ENCODE assay signal across 8 mouse cellular contexts in the genomic region with DNA sequence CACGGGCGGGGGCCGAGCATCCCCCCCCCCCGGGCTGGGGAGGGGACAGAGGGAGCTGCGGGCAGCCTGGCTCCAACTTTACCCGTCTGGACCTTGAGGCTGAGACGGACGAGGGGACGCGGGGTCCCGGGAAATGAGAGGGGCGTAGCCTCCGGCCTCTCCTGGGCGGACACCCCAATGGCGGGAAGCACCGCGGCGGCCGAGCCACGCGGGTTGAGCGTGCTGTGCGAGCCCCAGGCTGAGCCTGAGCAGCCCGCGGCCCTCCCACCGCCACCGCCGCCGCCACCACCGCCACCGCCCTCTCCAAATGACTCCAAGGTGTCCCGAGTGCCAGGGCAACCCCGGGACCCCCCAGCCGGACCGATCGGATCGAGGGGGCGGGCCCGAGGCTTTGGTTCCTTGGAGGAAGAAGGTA. TPM values are rescaled to one million over a fixed set of nuclear protein-coding genes. Genes with fewer than 3 reads are reported as not detected.
DNase-seq lines count a peak whose midpoint lies in the region; ATAC-seq and TF ChIP-seq lines count a peak whose summit lies in the region.

No protein-coding gene starts in this region.

- H3K9me3 ChIP-seq in heart, embryonic 12.5 days (replicated peaks): no peaks in the 10 kb centered on the region
- H3K9me3 ChIP-seq in ES-Bruce4 (replicated peaks; ENCODE audit: control insufficient read depth, insufficient read depth, low read length, poor library complexity, severe bottlenecking): no peaks in the 10 kb centered on the region
- no peaks in the 10 kb centered on the region for H3K9me3 ChIP-seq in embryonic facial prominence, embryonic 13.5 days
- H3K9me3 ChIP-seq in kidney, embryonic 16.5 days (ENCODE audit: low read length): no peaks in the 10 kb centered on the region
- no peaks in the 10 kb centered on the region for H3K9me3 ChIP-seq in midbrain, embryonic 13.5 days

- peaks cover 7% of the 10 kb centered on the region; the same call in 1 of the 2 replicates for H3K4me1 ChIP-seq in heart, embryonic 12.5 days (replicated peaks)
- no peaks in the 10 kb centered on the region for H3K4me1 ChIP-seq in ES-Bruce4 (ENCODE audit: control insufficient read depth, insufficient read depth, low read length)
- H3K4me1 ChIP-seq in embryonic facial prominence, embryonic 13.5 days: peaks cover 7% of the 10 kb centered on the region
- H3K4me1 ChIP-seq in kidney, embryonic 16.5 days (ENCODE audit: insufficient read depth, low read length): peaks cover 10% of the 10 kb centered on the region
- H3K4me1 ChIP-seq in midbrain, embryonic 13.5 days (replicated peaks): peaks cover 21% of the 10 kb centered on the region

- H3K27me3 ChIP-seq in heart, embryonic 12.5 days (replicated peaks): no peaks in the 10 kb centered on the region
- H3K27me3 ChIP-seq in ES-Bruce4 (ENCODE audit: control insufficient read depth, insufficient read depth, low read length, poor library complexity, severe bottlenecking): no peaks in the 10 kb centered on the region
- no peaks in the 10 kb centered on the region for H3K27me3 ChIP-seq in embryonic facial prominence, embryonic 13.5 days
- H3K27me3 ChIP-seq in kidney, embryonic 16.5 days (ENCODE audit: insufficient read depth, low read length): no peaks in the 10 kb centered on the region
- no peaks in the 10 kb centered on the region for H3K27me3 ChIP-seq in midbrain, embryonic 13.5 days

- intact Hi-C loops in gastrocnemius, postnatal 14 days (cut with DNase I; ENCODE audit: low total_unique reads): no loop called here

- peaks cover 9% of the 10 kb centered on the region; the same call in 1 of the 2 replicates for H3K36me3 ChIP-seq in heart, embryonic 12.5 days
- H3K36me3 ChIP-seq in ES-Bruce4 (ENCODE audit: control insufficient read depth, insufficient read depth, low read length, poor library complexity, severe bottlenecking): peaks cover 10% of the 10 kb centered on the region
- 0 out of 2 replicates have a peak, but pooled peaks cover 6% of the 10 kb centered on the region for H3K36me3 ChIP-seq in embryonic facial prominence, embryonic 13.5 days
- H3K36me3 ChIP-seq in kidney, embryonic 16.5 days (ENCODE audit: insufficient read depth, low read length): no peaks in the 10 kb centered on the region; the same call in 1 of the 2 replicates
- 0 out of 2 replicates have a peak, but pooled peaks cover 3% of the 10 kb centered on the region for H3K36me3 ChIP-seq in midbrain, embryonic 13.5 days

- no peak for TF ChIP-seq EP300 in ES-Bruce4 (IDR thresholded peaks at IDR 0.05; ENCODE audit: insufficient read depth, low read depth, low read length)

- no peak for TF ChIP-seq POLR2A in ES-Bruce4 (IDR thresholded peaks at IDR 0.05; ENCODE audit: insufficient read depth, low read length)

- H3K4me3 ChIP-seq in heart, embryonic 12.5 days: peak overlapping the region; percentile 92
- H3K4me3 ChIP-seq in ES-Bruce4 (ENCODE audit: low read depth, low read length): peak overlapping the region; percentile 68
- peak overlapping the region; percentile 93 for H3K4me3 ChIP-seq in embryonic facial prominence, embryonic 13.5 days
- peak overlapping the region; percentile 97 for H3K4me3 ChIP-seq in kidney, embryonic 16.5 days (ENCODE audit: low read length)
- H3K4me3 ChIP-seq in midbrain, embryonic 13.5 days (replicated peaks): peak overlapping the region; percentile 96

- H3K4me2 ChIP-seq in heart, embryonic 12.5 days: peak overlapping the region; percentile 73
- H3K4me2 ChIP-seq in embryonic facial prominence, embryonic 13.5 days: peak overlapping the region; percentile 83
- peak overlapping the region; percentile 62 for H3K4me2 ChIP-seq in kidney, embryonic 16.5 days (replicated peaks; ENCODE audit: low read depth, low read length)
- peak overlapping the region; percentile 76 for H3K4me2 ChIP-seq in midbrain, embryonic 13.5 days (replicated peaks)

- no peak for TF ChIP-seq CTCF in ES-Bruce4 (IDR thresholded peaks at IDR 0.05; ENCODE audit: low read depth, low read length)

- no peak for DNase-seq in heart, adult 9 months (ENCODE audit: low spot score in 2 of 2)
- DNase-seq in natural killer cell, adult 2 months (ENCODE audit: low spot score in 2 of 2): no peak
- no peak for DNase-seq in gastrocnemius, postnatal 14 days

- peak; percentile 80 for ATAC-seq in heart, embryonic 12.5 days (ENCODE audit: insufficient number of reproducible peaks, low FRiP score)
- ATAC-seq in embryonic facial prominence, embryonic 13.5 days (ENCODE audit: insufficient number of reproducible peaks, insufficient read depth, low FRiP score, low TSS enrichment, low read depth): peak; percentile 40; the same call in 1 of the 2 replicates
- peak; percentile 83 for ATAC-seq in kidney, embryonic 16.5 days (ENCODE audit: low FRiP score, low TSS enrichment)
- peak; percentile 81 for ATAC-seq in midbrain, embryonic 13.5 days

- H3K27ac ChIP-seq in heart, embryonic 12.5 days (ENCODE audit: poor library complexity, severe bottlenecking): peak overlapping the region; percentile 80
- H3K27ac ChIP-seq in ES-Bruce4 (ENCODE audit: insufficient read depth, low read length): no peak overlapping the region
- peak overlapping the region; percentile 86 for H3K27ac ChIP-seq in embryonic facial prominence, embryonic 13.5 days
- peak overlapping the region; percentile 89 for H3K27ac ChIP-seq in kidney, embryonic 16.5 days (ENCODE audit: low read length)
- peak overlapping the region; percentile 83 for H3K27ac ChIP-seq in midbrain, embryonic 13.5 days

- H3K9ac ChIP-seq in heart, embryonic 12.5 days: peak overlapping the region; percentile 90
- peak overlapping the region; percentile 89 for H3K9ac ChIP-seq in ES-Bruce4 (ENCODE audit: low read depth, poor library complexity, severe bottlenecking)
- H3K9ac ChIP-seq in embryonic facial prominence, embryonic 13.5 days: peak overlapping the region; percentile 95
- H3K9ac ChIP-seq in kidney, embryonic 16.5 days (replicated peaks; ENCODE audit: low read length): peak overlapping the region; percentile 95
- H3K9ac ChIP-seq in midbrain, embryonic 13.5 days (replicated peaks): peak overlapping the region; percentile 96

- WGBS in heart, embryonic 12.5 days: under 1% methylated on average over 38 of the region's 39 CpGs
- 0% methylated on average over 19 of the region's 39 CpGs for WGBS in embryonic facial prominence, embryonic 13.5 days
- WGBS in kidney, embryonic 16.5 days: 0% methylated on average over 37 of the region's 39 CpGs
- 0% methylated on average over 31 of the region's 39 CpGs for WGBS in midbrain, embryonic 13.5 days

RNA-seq across cellular contexts. Expression of a gene that starts 0.4 kb away (rescaled TPM):
- 42.6 and 44.6 TPM in 2 replicates for polyA plus RNA-seq in heart, embryonic 12.5 days (2016; fragmentation: Nextera tagmentation; extraction: Ambion mirVana)
- polyA plus RNA-seq in ES-Bruce4 (2011; ENCODE audit: insufficient read depth, insufficient read length, low read depth, missing spikeins): 99.7 and 109 TPM in 2 replicates
- polyA plus RNA-seq in embryonic facial prominence, embryonic 13.5 days (2015; fragmentation: Nextera tagmentation; extraction: Ambion mirVana): 52.7 and 57.0 TPM in 2 replicates
- polyA plus RNA-seq in kidney, embryonic 16.5 days (2015; fragmentation: Nextera tagmentation; extraction: Ambion mirVana): 54.1 and 54.4 TPM in 2 replicates
- 53.7 and 58.5 TPM in 2 replicates for polyA plus RNA-seq in midbrain, embryonic 13.5 days (2015; fragmentation: Nextera tagmentation; extraction: Ambion mirVana)
- total RNA-seq in gastrocnemius, postnatal 14 days (2021): 1 to 10 TPM; 8.9 to 9.9 TPM
